Mouse (Mus musculus): ENCODE measurements at regions not wholly inside any gene's neighbourhood (a gene's known extent, or its start where the extent isn't known, plus 50 kb on each side); places are given as distances from the start of the nearest gene placed in this dataset.

DNA sequence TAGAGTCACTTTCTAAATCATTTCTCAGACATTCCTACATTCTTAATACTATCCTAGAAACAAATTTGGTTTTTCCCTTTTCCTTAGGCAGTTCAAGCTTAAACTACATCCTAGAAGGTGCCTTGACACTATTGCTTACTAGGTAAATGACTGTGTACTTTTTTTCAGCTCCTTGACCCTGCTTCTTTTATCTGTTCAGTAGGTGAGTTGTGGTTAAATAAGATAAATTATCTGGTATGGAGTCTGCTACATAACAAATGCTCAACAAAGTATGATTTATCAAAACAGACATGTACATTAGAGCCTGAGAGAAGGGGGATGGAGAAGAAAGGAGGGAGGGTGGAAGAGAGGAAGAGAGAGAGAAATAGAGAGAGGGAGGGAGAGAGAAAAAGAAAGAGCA lies 96.3 kb upstream of the Nhs start:
- no peak for ATAC-seq (replicated peaks; ENCODE audit: low FRiP score, low TSS enrichment, poor library complexity, severe bottlenecking)

DNA sequence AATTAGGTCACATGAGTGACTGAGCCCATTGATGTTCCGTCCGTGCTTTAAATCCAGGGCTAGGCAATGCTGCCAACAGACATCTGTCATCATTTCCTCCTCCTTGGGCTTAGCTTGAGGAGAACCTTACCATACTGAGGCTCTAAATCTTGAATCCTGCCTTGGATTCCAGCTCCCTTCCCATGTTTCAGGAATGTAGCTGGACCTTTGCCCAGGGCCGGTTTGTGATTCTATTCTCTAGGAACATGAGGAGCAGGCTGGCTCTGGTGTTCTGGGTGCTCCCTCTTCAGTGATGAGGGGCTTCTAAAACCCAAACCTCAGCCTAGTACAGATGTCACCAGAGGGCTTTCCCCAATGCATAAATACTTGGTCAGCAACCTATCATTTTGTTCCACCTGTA lies 81.8 kb upstream of the Nhs start:
- ATAC-seq (replicated peaks; ENCODE audit: low FRiP score, low TSS enrichment, poor library complexity, severe bottlenecking), result no peak

DNA sequence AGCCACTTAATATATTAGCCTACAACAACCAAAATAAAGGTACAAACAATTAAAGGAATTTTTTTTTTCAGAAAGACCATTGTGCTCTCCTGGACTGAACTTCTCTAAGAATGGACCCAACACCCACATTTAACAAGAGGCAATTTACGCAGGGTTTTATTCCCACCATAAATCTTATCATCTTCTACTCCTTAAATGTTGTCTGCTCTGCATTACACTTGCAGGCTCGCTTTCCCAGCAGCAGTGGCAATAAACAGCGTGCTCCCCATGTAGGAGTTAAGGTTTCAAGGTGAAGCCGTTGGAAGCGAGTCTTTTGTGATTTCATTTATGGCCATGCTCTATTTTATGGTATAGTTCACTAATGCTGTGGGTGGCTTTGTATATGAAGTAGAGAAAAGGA lies 76.0 kb upstream of the Nhs start:
- ATAC-seq (replicated peaks; ENCODE audit: low FRiP score, low TSS enrichment, poor library complexity, severe bottlenecking), result no peak

DNA sequence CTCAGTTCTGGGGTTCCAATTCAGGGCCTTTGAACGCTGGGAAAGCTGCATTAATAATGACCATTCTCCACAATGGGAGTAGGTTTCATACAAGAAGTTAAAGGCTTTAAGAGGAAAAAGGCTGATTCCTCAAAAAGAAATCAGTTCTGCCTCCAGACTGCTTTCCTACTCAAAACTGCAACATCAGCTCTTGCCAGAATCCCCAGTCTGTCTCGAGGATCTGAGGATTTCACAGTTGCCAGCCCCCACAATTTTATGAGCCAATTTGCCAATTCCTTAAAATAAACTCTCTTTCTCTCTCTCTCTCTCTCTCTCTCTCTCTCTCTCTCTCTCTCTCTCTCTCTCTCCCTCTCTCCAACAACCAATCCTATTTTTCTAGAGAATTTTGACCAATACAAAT lies 51.3 kb upstream of the Nhs start:
- no peak for ATAC-seq (replicated peaks; ENCODE audit: low FRiP score, low TSS enrichment, poor library complexity, severe bottlenecking)

Measured in megakaryocyte-erythroid progenitor cell, adult 5-6 weeks (primary cell).